Mouse (Mus musculus) intestine, embryonic 14.5 days (tissue): ENCODE data around the gene Usp19. TPM values are rescaled to one million over a fixed set of nuclear protein-coding genes. Genes with fewer than 3 reads are reported as not detected.

Experiments used
- ATAC-seq: fragments of 200-750 bp; cut with Nextera tagmentation; replicated peaks from 2 replicates; pipeline ENCODE4 v1.8.0; 2017; ENCODE audit warnings: low read depth, moderate number of reproducible peaks, moderate TSS enrichment, moderate library complexity; ENCODE audit not compliant: low FRiP score, low TSS enrichment
- DNase-seq: peaks from one replicate; pipeline ENCODE4 v3.0.0-alpha.2; 2018; ENCODE audit warnings: low spot score
- H3K27ac ChIP-seq: fragments of 300-500 bp; sonication (generic); 2 replicates; pipeline ENCODE4 v1.5.1; 2014; ENCODE audit warnings: low read depth, mild to moderate bottlenecking, control low read depth
- H3K27me3 ChIP-seq: fragments of 300-500 bp; sonication (generic); replicated peaks from 2 replicates; pipeline ENCODE4 v1.6.1; 2014; ENCODE audit warnings: low read length, control low read depth; ENCODE audit not compliant: control insufficient read depth, insufficient read depth
- H3K36me3 ChIP-seq: fragments of 300-500 bp; sonication (generic); 2 replicates; pipeline ENCODE4 v1.6.1; 2014; ENCODE audit warnings: low read length, control low read depth; ENCODE audit not compliant: control insufficient read depth, insufficient read depth
- H3K4me1 ChIP-seq: fragments of 300-500 bp; sonication (generic); replicated peaks from 2 replicates; pipeline ENCODE4 v1.6.1; 2014; ENCODE audit warnings: low read length, control low read depth, mixed read lengths; ENCODE audit not compliant: control insufficient read depth, insufficient read depth
- H3K4me2 ChIP-seq: fragments of 300-500 bp; sonication (generic); 2 replicates; pipeline ENCODE4 v1.6.1; 2014; ENCODE audit warnings: low read length
- H3K4me3 ChIP-seq: fragments of 300-500 bp; sonication (generic); 2 replicates; pipeline ENCODE4 v1.5.1; 2014; ENCODE audit warnings: low read depth, low read length, control low read depth, mixed read lengths
- H3K9ac ChIP-seq: fragments of 300-500 bp; sonication (generic); 2 replicates; pipeline ENCODE4 v1.6.1; 2014; ENCODE audit warnings: mild to moderate bottlenecking, low read length
- H3K9me3 ChIP-seq: fragments of 300-500 bp; sonication (generic); 2 replicates; pipeline ENCODE4 v1.6.1; 2016; ENCODE audit warnings: low read length, control low read depth; ENCODE audit not compliant: control insufficient read depth
- WGBS: fragments of 180-500 bp; shearing (Covaris S2); extraction: QIAGEN DNeasy Blood & Tissue Kit; methylation state at CpG from one replicate; pipeline ENCODE4 v1.1.7; 2014; 5-methylcytosine and 5-hydroxymethylcytosine counted together
- polyA plus RNA-seq: library from polyadenylated mRNA; unstranded; fragments of >200 nt; fragmentation: Nextera tagmentation; extraction: Ambion mirVana; gene quantifications from 2 replicates; pipeline ENCODE4 v1.2.1, GENCODE M21; 2014

Usp19 gene
- polyA plus RNA-seq, 1 experiment from 2014 or later = 53.5 TPM

DNA sequence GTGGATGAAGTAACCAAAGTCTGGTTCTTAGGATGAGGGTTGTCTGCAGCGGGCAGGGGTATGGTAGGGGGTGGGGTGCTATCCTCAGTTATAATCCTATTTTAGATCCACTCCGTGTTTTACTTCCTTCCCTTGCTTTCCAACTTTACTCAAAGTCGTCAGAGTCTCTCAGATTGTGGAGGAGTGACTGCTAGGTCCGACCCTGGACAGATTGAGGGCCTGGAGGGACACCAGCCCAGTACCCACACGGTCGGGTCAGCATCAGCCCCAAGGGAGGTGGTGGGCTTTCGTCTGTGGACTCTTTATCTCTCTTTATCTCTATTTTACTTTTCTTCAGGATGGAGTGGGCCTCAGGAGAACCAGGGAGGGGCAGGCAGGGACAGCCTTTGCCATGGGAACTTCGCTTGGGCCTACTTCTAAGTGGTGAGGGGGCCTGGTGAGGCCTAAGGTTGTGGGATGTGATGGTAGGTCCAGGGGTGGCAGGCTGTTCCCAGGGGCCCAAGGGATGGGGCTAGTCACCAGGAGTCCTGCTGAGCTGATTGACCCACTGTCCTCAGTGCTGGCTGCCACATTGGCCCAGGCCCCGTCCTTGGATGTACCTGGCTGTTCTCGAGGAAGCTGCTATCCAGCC is 10.6 kb upstream of the Usp19 start, which contains the start of gene Lamb2:
Lamb2 (plus strand) TSS at position 16 of the 631 bp plus-strand sequence.
- peak within 1 kb of the TSS; percentile 73 for H3K9ac ChIP-seq
- H3K4me2 ChIP-seq = peak within 1 kb of the TSS; percentile 91
- H3K4me1 ChIP-seq = peaks cover 17% of the 10 kb centered on the region
- DNase-seq (peak; percentile 84), ATAC-seq (peak; percentile 49)
- H3K27me3 ChIP-seq = no peaks in the 10 kb centered on the region
- peaks cover 32% of the 10 kb centered on the region for H3K36me3 ChIP-seq
- peak within 1 kb of the TSS; percentile 87 for H3K27ac ChIP-seq
- H3K9me3 ChIP-seq = no peaks in the 10 kb centered on the region
- peak within 1 kb of the TSS; percentile 68 for H3K4me3 ChIP-seq
- WGBS = 8% methylated on average over 10 of the region's 10 CpGs

- no peak for ATAC-seq
- no peak overlapping the region for H3K4me3 ChIP-seq
- peak overlapping the region; percentile 73; the same call in 1 of the 2 replicates for H3K9ac ChIP-seq
- peaks cover 43% of the 10 kb centered on the region for H3K36me3 ChIP-seq
- DNase-seq = no peak
- no peaks in the 10 kb centered on the region for H3K9me3 ChIP-seq
- peaks cover 17% of the 10 kb centered on the region for H3K4me1 ChIP-seq
- H3K4me2 ChIP-seq = peak overlapping the region; percentile 91
- 90% methylated on average over 28 of the region's 28 CpGs for WGBS
- no peaks in the 10 kb centered on the region for H3K27me3 ChIP-seq
- H3K27ac ChIP-seq = no peak overlapping the region
These were observed 9.4 kb upstream of the Usp19 start for GRCm38 (mm10) chr9:108480813-108481519.

DNA sequence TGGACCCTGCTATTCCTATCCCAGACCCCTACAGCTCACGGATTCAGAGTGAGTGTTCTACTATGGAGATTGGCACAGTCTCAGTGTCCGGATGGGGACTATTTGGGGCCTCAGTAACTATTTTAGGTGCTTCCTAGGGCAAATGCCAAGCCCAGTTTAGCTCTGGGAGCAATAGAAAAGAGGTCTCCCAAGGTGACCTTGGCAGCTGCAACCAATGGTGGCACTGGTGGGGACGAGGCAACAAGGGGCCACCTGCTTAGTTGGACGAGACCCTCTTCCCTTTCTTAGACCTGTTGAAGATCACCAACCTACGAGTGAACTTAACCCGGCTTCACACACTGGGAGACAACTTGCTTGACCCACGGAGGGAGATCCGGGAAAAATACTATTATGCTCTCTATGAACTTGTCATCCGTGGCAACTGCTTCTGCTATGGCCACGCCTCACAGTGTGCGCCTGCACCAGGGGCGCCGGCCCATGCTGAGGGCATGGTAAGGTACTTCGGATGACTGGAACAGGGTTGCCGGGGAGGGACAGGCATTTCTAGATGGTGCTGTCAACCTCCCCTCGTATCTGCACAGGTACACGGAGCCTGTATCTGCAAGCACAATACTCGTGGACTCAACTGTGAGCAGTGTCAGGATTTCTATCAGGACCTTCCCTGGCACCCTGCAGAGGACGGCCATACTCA is 8.7 kb upstream of the Usp19 start:
- Histone ChIP-seq H3K4me2 (no peak overlapping the region), H3K4me3 (no peak overlapping the region), H3K27ac (no peak overlapping the region), H3K4me1 (peaks cover 17% of the 10 kb centered on the region), H3K36me3 (peaks cover 50% of the 10 kb centered on the region), H3K27me3 (no peaks in the 10 kb centered on the region), H3K9ac (no peak overlapping the region), H3K9me3 (no peaks in the 10 kb centered on the region)
- DNase-seq (no peak), ATAC-seq (no peak)
- WGBS = 92% methylated on average over 19 of the region's 19 CpGs

- H3K9ac ChIP-seq = no peak overlapping the region
- H3K4me2 ChIP-seq = no peak overlapping the region
- ATAC-seq = no peak
- 92% methylated on average over 18 of the region's 18 CpGs for WGBS
- H3K9me3 ChIP-seq = no peaks in the 10 kb centered on the region
- H3K4me1 ChIP-seq = peaks cover 17% of the 10 kb centered on the region
- H3K27me3 ChIP-seq = no peaks in the 10 kb centered on the region
- H3K27ac ChIP-seq = no peak overlapping the region
- no peak for DNase-seq
- no peak overlapping the region for H3K4me3 ChIP-seq
- H3K36me3 ChIP-seq = peaks cover 66% of the 10 kb centered on the region
These were observed 7.2 kb upstream of the Usp19 start for GRCm38 (mm10) chr9:108483051-108483790.

GRCm38 (mm10) chr9:108484021-108484420 is 6.4 kb upstream of the Usp19 start:
- no peak for ATAC-seq
- H3K4me2 ChIP-seq = no peak overlapping the region
- H3K4me3 ChIP-seq = no peak overlapping the region
- H3K9ac ChIP-seq = no peak overlapping the region
- H3K9me3 ChIP-seq = no peaks in the 10 kb centered on the region
- 95% methylated on average over 15 of the region's 15 CpGs for WGBS
- H3K27ac ChIP-seq = no peak overlapping the region
- peaks cover 16% of the 10 kb centered on the region for H3K4me1 ChIP-seq
- no peak for DNase-seq
- no peaks in the 10 kb centered on the region for H3K27me3 ChIP-seq
- H3K36me3 ChIP-seq = peaks cover 74% of the 10 kb centered on the region

- Histone ChIP-seq H3K4me1 (peaks cover 10% of the 10 kb centered on the region), H3K9me3 (no peaks in the 10 kb centered on the region), H3K4me2 (no peak overlapping the region), H3K4me3 (no peak overlapping the region), H3K27ac (no peak overlapping the region), H3K36me3 (peaks cover 84% of the 10 kb centered on the region), H3K27me3 (no peaks in the 10 kb centered on the region), H3K9ac (no peak overlapping the region)
- WGBS = 94% methylated on average over 19 of the region's 19 CpGs
- ATAC-seq (no peak), DNase-seq (no peak)
These were observed 5.0 kb upstream of the Usp19 start for GRCm38 (mm10) chr9:108485301-108485875.

GRCm38 (mm10) chr9:108486973-108487530 is 3.4 kb upstream of the Usp19 start:
- Histone ChIP-seq H3K36me3 (peaks cover 78% of the 10 kb centered on the region), H3K4me1 (peaks cover 9% of the 10 kb centered on the region), H3K9ac (no peak overlapping the region), H3K4me3 (no peak overlapping the region), H3K27ac (no peak overlapping the region), H3K9me3 (no peaks in the 10 kb centered on the region), H3K27me3 (no peaks in the 10 kb centered on the region), H3K4me2 (no peak overlapping the region)
- no peak for ATAC-seq
- WGBS = 92% methylated on average over 8 of the region's 8 CpGs
- DNase-seq = no peak

- Histone ChIP-seq H3K9ac (no peak overlapping the region), H3K4me1 (peaks cover 9% of the 10 kb centered on the region), H3K4me2 (no peak overlapping the region), H3K4me3 (no peak overlapping the region), H3K27ac (no peak overlapping the region), H3K27me3 (no peaks in the 10 kb centered on the region), H3K9me3 (no peaks in the 10 kb centered on the region), H3K36me3 (peaks cover 76% of the 10 kb centered on the region)
- 94% methylated on average over 17 of the region's 17 CpGs for WGBS
- ATAC-seq = no peak
- no peak for DNase-seq
These were observed 2.0 kb upstream of the Usp19 start for GRCm38 (mm10) chr9:108488403-108488802.
